Mouse (Mus musculus): ENCODE data around the gene Atp13a2. TPM values are rescaled to one million over a fixed set of nuclear protein-coding genes. Genes with fewer than 3 reads are reported as not detected.
A peak's percentile ranks its signal among the peaks of the same experiment; 100 is the strongest.

Gene Atp13a2
- polyA plus RNA-seq, 1 experiment from 2014 or later = 126 TPM

GRCm38 (mm10) chr4:140951861-140952641 is 34.6 kb upstream of the Atp13a2 start:
- H3K9ac ChIP-seq = no peak overlapping the region
- H3K4me3 ChIP-seq = no peak overlapping the region
- no peaks in the 10 kb centered on the region; the same call in 1 of the 2 replicates for H3K27me3 ChIP-seq (replicated peaks)
- ATAC-seq (ENCODE audit: low FRiP score, low read depth) = no peak
- H3K36me3 ChIP-seq = no peaks in the 10 kb centered on the region
- whole genome bisulfite sequencing = 90% methylated on average over 18 of the region's 18 CpGs
- H3K4me2 ChIP-seq (replicated peaks) = no peak overlapping the region
- peaks cover 3% of the 10 kb centered on the region; the same call in 1 of the 2 replicates for H3K4me1 ChIP-seq
- H3K27ac ChIP-seq = no peak overlapping the region
- H3K9me3 ChIP-seq = no peaks in the 10 kb centered on the region

GRCm38 (mm10) chr4:140957131-140957702 is 29.5 kb upstream of the Atp13a2 start:
- 11% methylated on average over 17 of the region's 17 CpGs for WGBS
- ATAC-seq (ENCODE audit: low FRiP score, low read depth) = no peak
- Histone ChIP-seq H3K4me3 (peak overlapping the region; percentile 28), H3K27me3 (replicated peaks) (no peaks in the 10 kb centered on the region; the same call in 1 of the 2 replicates), H3K9me3 (no peaks in the 10 kb centered on the region), H3K4me2 (replicated peaks) (peak overlapping the region; percentile 68), H3K4me1 (peaks cover 18% of the 10 kb centered on the region), H3K9ac (peak overlapping the region; percentile 36), H3K27ac (no peak overlapping the region), H3K36me3 (no peaks in the 10 kb centered on the region)

- H3K4me2 ChIP-seq (replicated peaks) = peak overlapping the region; percentile 68
- H3K4me3 ChIP-seq = peak overlapping the region; percentile 28
- no peaks in the 10 kb centered on the region for H3K9me3 ChIP-seq
- H3K36me3 ChIP-seq = no peaks in the 10 kb centered on the region
- peaks cover 23% of the 10 kb centered on the region for H3K4me1 ChIP-seq
- H3K27me3 ChIP-seq (replicated peaks) = no peaks in the 10 kb centered on the region; the same call in 1 of the 2 replicates
- ATAC-seq (ENCODE audit: low FRiP score, low read depth) = no peak
- no peak overlapping the region for H3K27ac ChIP-seq
- H3K9ac ChIP-seq = peak overlapping the region; percentile 36
- WGBS = 1% methylated on average over 13 of the region's 13 CpGs
These were observed 28.9 kb upstream of the Atp13a2 start for GRCm38 (mm10) chr4:140957725-140958124.

- H3K27ac ChIP-seq = no peak overlapping the region
- no peak for ATAC-seq (ENCODE audit: low FRiP score, low read depth)
- no peaks in the 10 kb centered on the region; the same call in 1 of the 2 replicates for H3K27me3 ChIP-seq (replicated peaks)
- H3K9me3 ChIP-seq = no peaks in the 10 kb centered on the region
- H3K4me3 ChIP-seq = no peak overlapping the region
- peaks cover 29% of the 10 kb centered on the region for H3K4me1 ChIP-seq
- H3K9ac ChIP-seq = no peak overlapping the region
- WGBS = 60% methylated on average over 6 of the region's 6 CpGs
- no peak overlapping the region for H3K4me2 ChIP-seq (replicated peaks)
- no peaks in the 10 kb centered on the region for H3K36me3 ChIP-seq
These were observed 28.4 kb upstream of the Atp13a2 start for GRCm38 (mm10) chr4:140958319-140958718.

GRCm38 (mm10) chr4:140959128-140959679 is 27.5 kb upstream of the Atp13a2 start:
- 85% methylated on average over 7 of the region's 7 CpGs for WGBS
- Histone ChIP-seq H3K4me3 (no peak overlapping the region; the same call in 1 of the 2 replicates), H3K4me2 (replicated peaks) (no peak overlapping the region), H3K27ac (no peak overlapping the region), H3K9me3 (no peaks in the 10 kb centered on the region), H3K4me1 (peaks cover 30% of the 10 kb centered on the region), H3K9ac (no peak overlapping the region), H3K27me3 (replicated peaks) (no peaks in the 10 kb centered on the region; the same call in 1 of the 2 replicates), H3K36me3 (no peaks in the 10 kb centered on the region)
- ATAC-seq (ENCODE audit: low FRiP score, low read depth) = no peak

- Histone ChIP-seq H3K27ac (no peak overlapping the region), H3K4me1 (peaks cover 30% of the 10 kb centered on the region), H3K27me3 (replicated peaks) (no peaks in the 10 kb centered on the region; the same call in 1 of the 2 replicates), H3K36me3 (no peaks in the 10 kb centered on the region), H3K9me3 (no peaks in the 10 kb centered on the region), H3K4me3 (no peak overlapping the region), H3K9ac (no peak overlapping the region), H3K4me2 (replicated peaks) (no peak overlapping the region)
- ATAC-seq (ENCODE audit: low FRiP score, low read depth) = no peak
- 75% methylated on average over 10 of the region's 10 CpGs for WGBS
These were observed 26.8 kb upstream of the Atp13a2 start for GRCm38 (mm10) chr4:140959715-140960479.

GRCm38 (mm10) chr4:140960781-140961466 is 25.7 kb upstream of the Atp13a2 start, which contains the start of gene Sdhb:
Gene Sdhb (plus strand): TSS chr4:140961203.
- 4% methylated on average over 37 of the region's 37 CpGs for WGBS
- Histone ChIP-seq H3K36me3 (peaks cover 3% of the 10 kb centered on the region; the same call in 1 of the 2 replicates), H3K9ac (peak within 1 kb of the TSS; percentile 94), H3K4me1 (peaks cover 30% of the 10 kb centered on the region), H3K9me3 (no peaks in the 10 kb centered on the region), H3K4me2 (replicated peaks) (peak within 1 kb of the TSS; percentile 95), H3K27ac (peak within 1 kb of the TSS; percentile 76; the same call in 1 of the 2 replicates), H3K27me3 (replicated peaks) (no peaks in the 10 kb centered on the region; the same call in 1 of the 2 replicates), H3K4me3 (peak within 1 kb of the TSS; percentile 94)
- ATAC-seq (ENCODE audit: low FRiP score, low read depth) = peak; percentile 92

- H3K27me3 ChIP-seq (replicated peaks) = no peaks in the 10 kb centered on the region; the same call in 1 of the 2 replicates
- peaks cover 30% of the 10 kb centered on the region for H3K4me1 ChIP-seq
- H3K27ac ChIP-seq = peak overlapping the region; percentile 76; the same call in 1 of the 2 replicates
- peak; percentile 34 for ATAC-seq (ENCODE audit: low FRiP score, low read depth)
- H3K9ac ChIP-seq = peak overlapping the region; percentile 94
- peak overlapping the region; percentile 95 for H3K4me2 ChIP-seq (replicated peaks)
- peaks cover 9% of the 10 kb centered on the region for H3K36me3 ChIP-seq
- no peaks in the 10 kb centered on the region for H3K9me3 ChIP-seq
- H3K4me3 ChIP-seq = peak overlapping the region; percentile 94
- WGBS = 2% methylated on average over 38 of the region's 38 CpGs
These were observed 25.0 kb upstream of the Atp13a2 start for GRCm38 (mm10) chr4:140961467-140962206.

- no peak for ATAC-seq (ENCODE audit: low FRiP score, low read depth)
- peak overlapping the region; percentile 95 for H3K4me2 ChIP-seq (replicated peaks)
- no peak overlapping the region for H3K27ac ChIP-seq
- H3K4me1 ChIP-seq = peaks cover 24% of the 10 kb centered on the region
- 76% methylated on average over 8 of the region's 8 CpGs for WGBS
- peak overlapping the region; percentile 94 for H3K4me3 ChIP-seq
- H3K36me3 ChIP-seq = peaks cover 15% of the 10 kb centered on the region
- H3K9ac ChIP-seq = peak overlapping the region; percentile 94
- no peaks in the 10 kb centered on the region for H3K9me3 ChIP-seq
- H3K27me3 ChIP-seq (replicated peaks) = no peaks in the 10 kb centered on the region
These were observed 24.3 kb upstream of the Atp13a2 start for GRCm38 (mm10) chr4:140962207-140962909.

- Histone ChIP-seq H3K27me3 (replicated peaks) (no peaks in the 10 kb centered on the region), H3K4me1 (peaks cover 20% of the 10 kb centered on the region), H3K27ac (no peak overlapping the region), H3K9me3 (no peaks in the 10 kb centered on the region), H3K4me3 (no peak overlapping the region), H3K4me2 (replicated peaks) (peak overlapping the region; percentile 95; the same call in 1 of the 2 replicates), H3K9ac (no peak overlapping the region), H3K36me3 (peaks cover 21% of the 10 kb centered on the region)
- ATAC-seq (ENCODE audit: low FRiP score, low read depth) = no peak
- 42% methylated on average over 5 of the region's 5 CpGs for WGBS
These were observed 23.7 kb upstream of the Atp13a2 start for GRCm38 (mm10) chr4:140962950-140963349.

Data from neural tube, embryonic 12.5 days (tissue).